Mouse (Mus musculus): ENCODE measurements around the gene Hhipl2. TPM values are rescaled to one million over a fixed set of nuclear protein-coding genes. Genes with fewer than 3 reads are reported as not detected.
A peak's percentile ranks its signal among the peaks of the same experiment; 100 is the strongest.

Gene Hhipl2
- 0.18 and 2.1 TPM in 2 replicates for total RNA-seq (2014; rRNA removed)
- 0.10 and 1.9 TPM in 2 replicates for polyA plus RNA-seq (2012; rRNA removed)

DNA sequence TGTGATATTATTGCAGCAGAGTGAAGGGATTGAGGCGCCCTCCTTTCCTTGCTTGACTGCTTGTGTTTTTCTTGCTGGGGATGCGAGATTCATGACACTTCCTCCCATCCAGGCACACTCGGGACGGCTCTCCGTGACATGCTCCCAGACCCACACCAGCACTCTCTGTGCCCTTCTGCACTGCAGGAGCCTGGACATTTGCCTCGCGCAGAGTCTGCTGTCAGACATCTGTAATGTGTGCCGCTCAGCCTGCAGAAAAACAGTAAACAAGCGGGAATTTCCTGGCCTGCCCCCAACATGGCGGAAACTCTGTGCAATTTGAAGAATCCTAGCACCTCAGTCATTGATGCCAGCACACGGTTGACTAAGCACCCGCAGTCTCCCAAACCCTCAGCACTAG lies at the start of gene Hhipl2:
Hhipl2 (plus strand) TSS at position 343 of the 400 bp plus-strand sequence.
- TF ChIP-seq POLR2A (IDR thresholded peaks at IDR 0.05; ENCODE audit: extremely low read depth, insufficient read depth, low read length) (no peak), CTCF (IDR thresholded peaks at IDR 0.05; ENCODE audit: low read depth, low read length) (no peak)
- WGBS, result 77% methylated on average over 12 of the region's 12 CpGs
- no peak for DNase-seq (ENCODE audit: extremely low read depth, low read depth, low spot score)

DNA sequence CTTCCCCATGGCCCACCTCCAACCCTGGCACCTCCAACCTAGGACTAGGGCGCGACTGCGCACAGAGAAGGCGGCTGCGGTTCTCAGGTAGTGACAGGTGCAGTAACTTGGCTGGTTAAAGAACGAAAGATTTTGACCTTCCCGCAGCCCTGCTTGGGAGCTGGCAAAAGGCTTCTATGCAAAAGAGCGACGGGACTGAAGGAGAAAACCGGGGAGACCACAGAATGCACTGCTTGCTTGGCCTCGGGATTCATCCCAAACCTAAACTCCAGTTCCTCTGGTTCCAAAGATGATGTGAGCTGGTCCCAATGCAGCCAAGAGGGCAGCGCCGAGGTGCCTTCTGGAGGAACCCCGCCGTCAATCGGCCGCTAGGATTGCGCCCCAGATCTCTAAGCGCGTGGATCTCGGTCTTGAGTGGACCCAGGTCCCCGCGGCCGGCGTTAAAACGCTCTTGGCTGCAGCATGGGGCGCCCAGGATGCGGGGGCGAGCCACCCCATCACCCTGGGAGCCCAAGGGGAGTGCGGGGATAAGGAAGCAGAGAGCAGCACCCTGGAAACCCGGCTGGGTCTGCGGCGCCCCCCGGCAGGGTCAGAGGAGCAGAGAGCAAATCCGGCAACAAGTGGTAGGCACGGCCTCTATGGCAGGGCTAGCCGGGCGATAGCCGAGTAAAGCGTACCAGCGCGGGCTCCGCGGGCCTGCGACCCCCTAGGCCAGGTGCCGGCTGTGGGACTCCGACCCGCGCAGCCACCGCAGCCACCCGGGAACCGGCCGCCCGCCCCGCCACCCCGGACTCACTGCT lies 49.2 kb upstream of the Hhipl2 start:
- Histone ChIP-seq H3K79me2 (ENCODE audit: control insufficient read depth, insufficient read depth, low read length) (peaks cover 19% of the 10 kb centered on the region; the same call in 1 of the 2 replicates), H3K27ac (replicated peaks; ENCODE audit: insufficient read depth, low read depth, low read length) (peak overlapping the region; percentile 91), H3K36me3 (ENCODE audit: control insufficient read depth, insufficient read depth, low read length) (peaks cover 28% of the 10 kb centered on the region), H3K4me3 (ENCODE audit: insufficient read depth, low read depth, low read length) (peak overlapping the region; percentile 94), H3K9ac (ENCODE audit: low read depth, low read length) (peak overlapping the region; percentile 99), H3K27me3 (ENCODE audit: control insufficient read depth, insufficient read depth, low read length) (no peaks in the 10 kb centered on the region), H3K4me1 (ENCODE audit: control insufficient read depth, insufficient read depth, low read length) (peaks cover 9% of the 10 kb centered on the region; the same call in 1 of the 2 replicates)
- under 1% methylated on average over 56 of the region's 56 CpGs for WGBS
- TF ChIP-seq CTCF (IDR thresholded peaks at IDR 0.05; ENCODE audit: low read depth, low read length), result no peak
- no peak for TF ChIP-seq POLR2A (IDR thresholded peaks at IDR 0.05; ENCODE audit: extremely low read depth, insufficient read depth, low read length)
- DNase-seq (ENCODE audit: extremely low read depth, low read depth, low spot score), result peak; percentile 41

More for the DNA sequence above, at the start of gene Hhipl2:
- H3K79me2 ChIP-seq (ENCODE audit: control insufficient read depth, insufficient read depth, low read length), result no peaks in the 10 kb centered on the region
- H3K4me3 ChIP-seq (ENCODE audit: insufficient read depth, low read depth, low read length), result no peak within 1 kb of the TSS
- no peak within 1 kb of the TSS for H3K27ac ChIP-seq (replicated peaks; ENCODE audit: insufficient read depth, low read depth, low read length)
- no peaks in the 10 kb centered on the region for H3K36me3 ChIP-seq (ENCODE audit: control insufficient read depth, insufficient read depth, low read length)
- H3K4me1 ChIP-seq (ENCODE audit: control insufficient read depth, insufficient read depth, low read length), result no peaks in the 10 kb centered on the region
- no peaks in the 10 kb centered on the region for H3K27me3 ChIP-seq (ENCODE audit: control insufficient read depth, insufficient read depth, low read length)
- H3K9ac ChIP-seq (ENCODE audit: low read depth, low read length), result no peak within 1 kb of the TSS

DNA sequence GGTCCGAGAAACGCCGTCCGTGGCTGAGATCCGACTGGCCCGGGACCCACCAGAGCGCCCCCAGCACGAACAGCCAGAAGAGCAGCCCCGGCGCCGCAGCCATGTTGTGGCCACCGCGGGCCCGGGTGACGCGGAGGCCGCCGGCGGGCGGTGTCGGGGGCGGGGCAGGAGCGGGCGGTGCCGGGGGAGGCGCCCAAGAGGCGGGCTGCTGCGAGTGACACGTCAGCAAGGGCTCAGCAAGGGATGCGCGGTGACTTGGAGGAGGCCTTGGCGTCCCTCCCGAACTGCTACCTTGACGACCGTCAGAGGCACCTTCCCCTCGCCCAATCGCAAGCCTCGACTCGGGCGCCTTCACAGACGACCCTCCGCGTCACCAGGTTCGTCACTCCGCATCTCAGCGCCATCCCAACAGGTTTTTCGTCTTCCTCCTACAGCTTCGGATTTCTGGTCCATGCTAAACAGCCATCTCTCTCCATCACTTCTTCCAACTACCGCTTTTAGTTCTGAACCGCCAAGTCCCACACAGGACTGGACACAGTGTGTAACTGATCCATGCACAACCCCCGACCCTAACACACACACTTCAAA lies 48.5 kb upstream of the Hhipl2 start, which contains the start of gene Mia3:
Mia3 (minus strand) TSS at position 127 of the 588 bp plus-strand sequence.
- H3K4me3 ChIP-seq (ENCODE audit: insufficient read depth, low read depth, low read length), result peak within 1 kb of the TSS; percentile 94
- H3K9ac ChIP-seq (ENCODE audit: low read depth, low read length), result peak within 1 kb of the TSS; percentile 99
- peaks cover 19% of the 10 kb centered on the region; the same call in 1 of the 2 replicates for H3K79me2 ChIP-seq (ENCODE audit: control insufficient read depth, insufficient read depth, low read length)
- TF ChIP-seq CTCF (IDR thresholded peaks at IDR 0.05; ENCODE audit: low read depth, low read length), result no peak
- TF ChIP-seq POLR2A (IDR thresholded peaks at IDR 0.05; ENCODE audit: extremely low read depth, insufficient read depth, low read length), result peak; percentile 87
- peaks cover 9% of the 10 kb centered on the region; the same call in 1 of the 2 replicates for H3K4me1 ChIP-seq (ENCODE audit: control insufficient read depth, insufficient read depth, low read length)
- H3K27me3 ChIP-seq (ENCODE audit: control insufficient read depth, insufficient read depth, low read length), result no peaks in the 10 kb centered on the region
- under 1% methylated on average over 51 of the region's 51 CpGs for WGBS
- peak within 1 kb of the TSS; percentile 91 for H3K27ac ChIP-seq (replicated peaks; ENCODE audit: insufficient read depth, low read depth, low read length)
- DNase-seq (ENCODE audit: extremely low read depth, low read depth, low spot score), result peak; percentile 84
- peaks cover 21% of the 10 kb centered on the region for H3K36me3 ChIP-seq (ENCODE audit: control insufficient read depth, insufficient read depth, low read length)

DNA sequence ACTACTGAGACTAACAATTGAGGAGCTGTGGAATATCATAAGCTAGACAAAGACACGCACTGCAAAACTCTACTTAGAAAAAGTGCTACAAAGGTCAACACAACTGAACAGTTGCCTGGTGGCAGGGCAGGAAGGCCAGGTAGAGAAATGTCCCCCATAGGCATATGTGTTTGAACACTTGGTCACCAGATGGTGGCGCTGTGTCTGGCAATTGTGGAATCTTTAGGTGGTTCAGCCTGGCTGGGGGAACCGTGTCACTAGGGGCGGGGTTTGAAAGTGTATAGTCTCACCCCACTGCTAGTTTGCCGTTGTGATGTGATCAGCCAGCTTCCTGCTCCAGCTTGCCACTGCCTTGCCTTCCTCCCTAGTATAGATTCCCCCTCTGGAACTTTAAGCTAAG lies 43.3 kb upstream of the Hhipl2 start:
- no peaks in the 10 kb centered on the region for H3K36me3 ChIP-seq (ENCODE audit: control insufficient read depth, insufficient read depth, low read length)
- H3K4me3 ChIP-seq (ENCODE audit: insufficient read depth, low read depth, low read length), result no peak overlapping the region
- H3K27ac ChIP-seq (replicated peaks; ENCODE audit: insufficient read depth, low read depth, low read length), result no peak overlapping the region
- 92% methylated on average over 5 of the region's 5 CpGs for WGBS
- H3K9ac ChIP-seq (ENCODE audit: low read depth, low read length), result no peak overlapping the region
- peaks cover 14% of the 10 kb centered on the region for H3K4me1 ChIP-seq (ENCODE audit: control insufficient read depth, insufficient read depth, low read length)
- TF ChIP-seq POLR2A (IDR thresholded peaks at IDR 0.05; ENCODE audit: extremely low read depth, insufficient read depth, low read length) (no peak), CTCF (IDR thresholded peaks at IDR 0.05; ENCODE audit: low read depth, low read length) (peak; percentile 18; the same call in 1 of the 2 replicates)
- H3K27me3 ChIP-seq (ENCODE audit: control insufficient read depth, insufficient read depth, low read length), result no peaks in the 10 kb centered on the region
- DNase-seq (ENCODE audit: extremely low read depth, low read depth, low spot score), result no peak
- H3K79me2 ChIP-seq (ENCODE audit: control insufficient read depth, insufficient read depth, low read length), result no peaks in the 10 kb centered on the region

DNA sequence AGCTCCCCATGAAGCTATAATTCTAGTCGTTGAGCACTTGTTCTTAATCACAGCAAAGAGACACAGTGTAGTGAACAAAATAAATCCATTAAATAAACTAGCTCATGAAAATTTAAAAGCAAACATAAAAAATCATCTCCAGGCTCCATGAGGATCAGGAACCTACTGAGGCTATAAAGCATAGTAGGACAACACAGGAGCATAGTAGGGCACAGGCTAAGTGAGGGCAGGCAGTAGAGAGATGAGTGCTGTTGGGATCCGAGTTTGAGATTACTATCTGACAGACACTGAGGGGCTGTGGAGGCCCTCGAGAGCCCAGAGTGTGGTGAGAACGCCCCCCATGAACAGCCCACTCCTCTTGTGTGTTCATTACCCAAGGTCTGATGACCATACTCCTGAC lies 41.0 kb upstream of the Hhipl2 start:
- Histone ChIP-seq H3K79me2 (ENCODE audit: control insufficient read depth, insufficient read depth, low read length) (no peaks in the 10 kb centered on the region), H3K36me3 (ENCODE audit: control insufficient read depth, insufficient read depth, low read length) (no peaks in the 10 kb centered on the region), H3K27me3 (ENCODE audit: control insufficient read depth, insufficient read depth, low read length) (no peaks in the 10 kb centered on the region), H3K4me1 (ENCODE audit: control insufficient read depth, insufficient read depth, low read length) (peaks cover 14% of the 10 kb centered on the region), H3K4me3 (ENCODE audit: insufficient read depth, low read depth, low read length) (no peak overlapping the region), H3K9ac (ENCODE audit: low read depth, low read length) (no peak overlapping the region), H3K27ac (replicated peaks; ENCODE audit: insufficient read depth, low read depth, low read length) (no peak overlapping the region)
- WGBS, result 83% methylated on average over 4 of the region's 4 CpGs
- DNase-seq (ENCODE audit: extremely low read depth, low read depth, low spot score), result no peak
- TF ChIP-seq POLR2A (IDR thresholded peaks at IDR 0.05; ENCODE audit: extremely low read depth, insufficient read depth, low read length) (no peak), CTCF (IDR thresholded peaks at IDR 0.05; ENCODE audit: low read depth, low read length) (no peak)
